Mouse (Mus musculus) heart, embryonic 15.5 days (tissue): ENCODE measurements around the gene Ezh2. TPM values are rescaled to one million over a fixed set of nuclear protein-coding genes. Genes with fewer than 3 reads are reported as not detected.
"Not testable (repeated sequence)": the region's sequence is repeated elsewhere in the genome, so short reads cannot be mapped to it uniquely, and the experiment has no call there.

Experiments
- ATAC-seq: fragments of 200-750 bp; cut with Nextera tagmentation; replicated peaks from 2 replicates; pipeline ENCODE4 v1.8.0; 2017; ENCODE audit warnings: low read depth, moderate TSS enrichment; ENCODE audit not compliant: insufficient number of reproducible peaks, insufficient read depth, low FRiP score
- H3K27ac ChIP-seq: fragments of 300-500 bp; sonication (generic); 2 replicates; pipeline ENCODE4 v1.5.1; 2015; ENCODE audit warnings: mild to moderate bottlenecking, inconsistent platforms
- H3K27me3 ChIP-seq: fragments of 300-500 bp; sonication (generic); 2 replicates; pipeline ENCODE4 v1.6.1; 2015; ENCODE audit warnings: inconsistent platforms
- H3K36me3 ChIP-seq: fragments of 300-500 bp; sonication (generic); 2 replicates; pipeline ENCODE4 v1.6.1; 2015; ENCODE audit warnings: mild to moderate bottlenecking, inconsistent platforms
- H3K4me1 ChIP-seq: fragments of 300-500 bp; sonication (generic); replicated peaks from 2 replicates; pipeline ENCODE4 v1.6.1; 2015; ENCODE audit warnings: inconsistent platforms
- H3K4me2 ChIP-seq: fragments of 300-500 bp; sonication (generic); 2 replicates; pipeline ENCODE4 v1.6.1; 2015; ENCODE audit warnings: inconsistent platforms, mild to moderate bottlenecking, moderate library complexity
- H3K4me3 ChIP-seq: fragments of 300-500 bp; sonication (generic); 2 replicates; pipeline ENCODE4 v1.5.1; 2015; ENCODE audit warnings: mild to moderate bottlenecking, inconsistent platforms
- H3K9ac ChIP-seq: fragments of 300-500 bp; sonication (generic); 2 replicates; pipeline ENCODE4 v1.6.1; 2015; ENCODE audit warnings: mild to moderate bottlenecking, inconsistent platforms
- H3K9me3 ChIP-seq: fragments of 300-500 bp; sonication (generic); replicated peaks from 2 replicates; pipeline ENCODE4 v1.6.1; 2016; ENCODE audit warnings: inconsistent platforms
- WGBS: fragments of 180-500 bp; shearing (Covaris S2); methylation state at CpG from one replicate; pipeline ENCODE4 v1.1.7; 2015; ENCODE audit warnings: mixed read lengths; 5-methylcytosine and 5-hydroxymethylcytosine counted together
- polyA plus RNA-seq: library from polyadenylated mRNA; unstranded; fragments of >200 nt; fragmentation: Nextera tagmentation; extraction: Ambion mirVana; gene quantifications from 2 replicates; pipeline ENCODE4 v1.2.1, GENCODE M21; 2015

Gene Ezh2
- polyA plus RNA-seq, 1 experiment from 2014 or later, result 49.7 TPM

DNA sequence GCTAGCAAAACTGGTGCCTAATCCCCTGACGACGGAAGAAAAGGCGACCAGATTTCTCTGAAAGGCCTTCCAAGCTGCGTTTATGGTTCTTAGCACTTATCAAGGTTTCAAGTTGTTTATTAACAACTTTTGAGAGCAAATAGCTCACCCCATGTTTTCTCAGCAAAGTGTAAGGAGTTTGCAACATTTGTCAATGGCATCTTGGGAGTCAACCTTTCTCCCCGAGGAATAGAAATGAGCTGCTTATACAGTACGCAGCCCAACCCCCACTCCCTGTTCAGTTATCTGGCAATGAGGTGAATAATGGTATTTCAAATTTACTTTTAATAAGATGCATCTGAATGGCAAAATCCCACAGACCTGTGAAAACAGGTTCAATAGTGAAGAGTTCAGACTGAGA is 555 bp upstream of the Ezh2 start:
- peaks cover 7% of the 10 kb centered on the region; the same call in 1 of the 2 replicates for H3K4me1 ChIP-seq
- H3K27me3 ChIP-seq, result no peaks in the 10 kb centered on the region
- WGBS, result 4% methylated on average over 6 of the region's 6 CpGs
- ATAC-seq, result no peak
- no peaks in the 10 kb centered on the region for H3K9me3 ChIP-seq
- H3K9ac ChIP-seq, result peak overlapping the region; percentile 91
- peak overlapping the region; percentile 98 for H3K27ac ChIP-seq
- peak overlapping the region; percentile 89 for H3K4me2 ChIP-seq
- peak overlapping the region; percentile 92 for H3K4me3 ChIP-seq
- no peaks in the 10 kb centered on the region for H3K36me3 ChIP-seq

DNA sequence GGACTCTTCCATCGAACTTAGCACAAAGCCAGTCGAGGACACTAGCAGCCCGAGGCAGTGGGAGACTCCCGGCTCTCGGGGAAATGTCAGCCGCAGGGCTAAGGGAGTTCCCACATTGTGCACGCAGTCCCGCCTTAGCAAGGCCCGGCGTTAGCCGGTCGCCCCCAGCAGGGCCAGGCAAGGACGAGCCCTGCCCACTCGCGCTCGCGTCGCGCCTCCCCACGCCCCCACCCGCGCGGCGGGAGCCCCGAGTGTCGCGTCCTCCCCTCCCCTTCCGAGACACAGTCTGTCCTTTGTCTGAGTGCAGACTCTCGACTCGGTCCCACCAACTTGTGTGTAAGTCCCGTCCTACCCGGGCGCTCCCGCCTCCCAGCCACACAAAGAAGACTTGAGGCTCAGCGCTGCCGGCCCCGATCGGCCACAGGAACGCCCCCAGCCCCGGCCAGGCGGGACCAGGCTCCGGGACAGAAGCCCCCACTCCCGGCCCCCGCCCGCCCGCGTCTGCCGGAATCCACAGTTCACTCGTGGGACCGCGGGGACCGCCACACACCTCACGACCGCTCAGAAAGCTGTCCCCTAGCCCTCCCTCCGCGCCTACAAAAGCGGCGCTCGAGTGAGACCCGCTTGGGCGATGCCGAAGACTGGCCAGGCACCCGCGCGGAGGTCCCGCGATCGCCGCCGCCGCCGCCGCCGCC is 853 bp downstream of the Ezh2 start:
- peak; percentile 56 for ATAC-seq
- Histone ChIP-seq H3K4me2 (peak overlapping the region; percentile 89), H3K36me3 (no peaks in the 10 kb centered on the region), H3K9ac (peak overlapping the region; percentile 91), H3K4me3 (peak overlapping the region; percentile 92), H3K27ac (peak overlapping the region; percentile 98), H3K9me3 (no peaks in the 10 kb centered on the region), H3K27me3 (no peaks in the 10 kb centered on the region), H3K4me1 (peaks cover 7% of the 10 kb centered on the region; the same call in 1 of the 2 replicates)
- under 1% methylated on average over 71 of the region's 74 CpGs for WGBS

DNA sequence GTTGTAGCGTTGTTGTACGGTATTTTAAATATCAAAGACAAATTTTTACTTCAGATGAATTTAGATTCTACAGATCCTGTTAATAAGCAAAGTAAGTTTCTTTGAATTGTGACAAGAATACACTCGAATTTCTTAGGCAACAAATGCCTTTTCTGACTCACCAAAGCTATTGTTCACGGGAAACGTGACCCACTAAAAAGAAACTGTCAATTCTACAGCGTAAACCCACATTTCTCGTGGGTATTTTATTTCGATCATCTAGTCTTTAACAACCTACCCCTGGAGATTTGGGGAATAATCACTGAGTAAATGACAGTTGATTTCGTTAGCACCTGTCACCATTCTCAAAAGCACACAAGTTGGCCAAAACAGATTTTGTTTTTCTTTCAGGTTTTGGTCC is 1.6 kb downstream of the Ezh2 start:
- Histone ChIP-seq H3K9ac (peak overlapping the region; percentile 91), H3K9me3 (no peaks in the 10 kb centered on the region), H3K27ac (peak overlapping the region; percentile 98; the same call in 1 of the 2 replicates), H3K4me2 (peak overlapping the region; percentile 89), H3K27me3 (no peaks in the 10 kb centered on the region), H3K4me1 (peaks cover 7% of the 10 kb centered on the region; the same call in 1 of the 2 replicates), H3K36me3 (no peaks in the 10 kb centered on the region), H3K4me3 (peak overlapping the region; percentile 92)
- ATAC-seq, result no peak
- WGBS, result 10% methylated on average over 9 of the region's 9 CpGs

DNA sequence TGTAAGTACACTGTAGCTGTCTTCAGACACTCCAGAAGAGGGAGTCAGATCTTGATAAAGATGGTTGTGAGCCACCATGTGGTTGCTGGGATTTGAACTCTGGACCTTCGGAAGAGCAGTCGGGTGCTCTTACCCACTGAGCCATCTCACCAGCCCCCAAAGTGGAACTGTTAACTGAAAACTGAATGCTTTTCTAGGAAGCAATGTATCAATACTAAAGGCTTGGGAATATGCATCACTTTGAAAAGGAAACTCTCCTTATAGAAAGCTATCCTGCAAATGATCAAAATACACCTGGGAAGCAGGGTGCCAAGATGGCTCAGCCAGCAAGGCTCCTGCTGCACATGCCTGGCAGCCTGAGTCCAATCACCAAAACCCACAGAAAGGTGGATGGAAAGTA is 7.8 kb downstream of the Ezh2 start:
- H3K27me3 ChIP-seq, H3K27ac ChIP-seq, H3K9me3 ChIP-seq, H3K36me3 ChIP-seq, ATAC-seq, H3K4me3 ChIP-seq, H3K4me1 ChIP-seq, H3K9ac ChIP-seq, H3K4me2 ChIP-seq: not testable (repeated sequence)
- WGBS, result 93% methylated on average over 2 of the region's 2 CpGs

DNA sequence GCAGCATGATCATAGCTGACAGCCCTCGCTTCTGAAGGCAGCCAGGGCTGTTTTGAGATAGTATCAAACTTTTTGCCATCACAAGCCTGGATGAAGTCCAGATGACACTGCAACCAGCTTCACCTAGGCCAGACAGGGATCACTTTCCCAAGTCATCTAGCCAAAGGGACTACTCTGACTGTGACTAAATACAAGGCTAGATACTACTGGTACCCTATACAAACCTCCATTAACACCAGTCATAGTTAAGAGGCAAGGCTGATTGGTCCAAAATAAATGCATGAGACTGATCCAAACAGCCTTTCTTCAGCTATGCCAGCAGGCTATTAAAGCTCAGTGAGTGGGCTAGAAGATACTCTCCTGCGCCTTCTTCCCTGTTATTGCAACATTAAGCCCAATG is 22.3 kb downstream of the Ezh2 start:
- WGBS, result 86% methylated on average over 2 of the region's 2 CpGs
- no peak for ATAC-seq
- no peak overlapping the region for H3K4me3 ChIP-seq
- peaks cover 37% of the 10 kb centered on the region for H3K36me3 ChIP-seq
- no peak overlapping the region for H3K4me2 ChIP-seq
- no peaks in the 10 kb centered on the region for H3K4me1 ChIP-seq
- H3K9ac ChIP-seq, result no peak overlapping the region
- no peaks in the 10 kb centered on the region for H3K9me3 ChIP-seq
- H3K27me3 ChIP-seq, result no peaks in the 10 kb centered on the region
- H3K27ac ChIP-seq, result no peak overlapping the region

DNA sequence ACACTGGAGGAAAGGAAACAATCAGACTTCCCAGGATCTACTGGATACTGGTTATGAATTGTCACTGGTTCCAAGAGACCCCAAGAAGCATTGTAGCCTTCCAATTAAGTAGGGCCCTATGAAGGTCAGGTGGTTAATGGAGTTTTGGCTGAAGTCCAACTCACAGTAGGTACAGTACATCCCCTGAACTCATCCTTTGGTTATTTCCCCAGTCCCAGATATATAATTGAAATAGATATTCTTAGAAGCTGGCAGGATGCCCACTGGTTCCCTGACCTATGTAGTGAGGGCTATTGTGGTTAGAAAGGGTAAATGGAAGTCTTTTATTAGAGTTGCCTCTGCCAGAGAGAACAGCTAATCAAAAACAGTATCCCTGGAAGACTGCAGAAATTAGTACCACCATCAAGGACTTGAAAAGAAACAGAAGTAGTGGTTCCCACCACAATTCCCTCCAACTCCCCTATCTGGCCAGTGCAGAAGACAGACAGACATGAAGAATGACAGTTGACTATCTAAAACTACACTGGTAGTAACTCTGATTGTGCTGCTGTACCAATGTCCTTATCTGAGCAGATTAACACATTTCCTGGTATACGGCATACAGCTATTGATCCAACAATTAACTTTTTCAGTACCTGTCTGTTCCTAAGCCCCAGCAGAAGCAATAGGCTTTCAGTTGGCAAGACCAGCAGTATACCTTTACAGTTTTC is 29.7 kb downstream of the Ezh2 start:
- H3K4me2 ChIP-seq, result no peak overlapping the region
- H3K9me3 ChIP-seq, result no peaks in the 10 kb centered on the region
- H3K27ac ChIP-seq, result peak overlapping the region; percentile 38; the same call in 1 of the 2 replicates
- no peak overlapping the region for H3K4me3 ChIP-seq
- no peak overlapping the region for H3K9ac ChIP-seq
- WGBS, result 29% methylated on average over 1 of the region's 1 CpGs
- H3K36me3 ChIP-seq, result peaks cover 43% of the 10 kb centered on the region
- H3K27me3 ChIP-seq, result no peaks in the 10 kb centered on the region
- peaks cover 10% of the 10 kb centered on the region for H3K4me1 ChIP-seq
- 0 out of 2 replicates have a peak, but pooled peaks have one; percentile 58 for ATAC-seq

DNA sequence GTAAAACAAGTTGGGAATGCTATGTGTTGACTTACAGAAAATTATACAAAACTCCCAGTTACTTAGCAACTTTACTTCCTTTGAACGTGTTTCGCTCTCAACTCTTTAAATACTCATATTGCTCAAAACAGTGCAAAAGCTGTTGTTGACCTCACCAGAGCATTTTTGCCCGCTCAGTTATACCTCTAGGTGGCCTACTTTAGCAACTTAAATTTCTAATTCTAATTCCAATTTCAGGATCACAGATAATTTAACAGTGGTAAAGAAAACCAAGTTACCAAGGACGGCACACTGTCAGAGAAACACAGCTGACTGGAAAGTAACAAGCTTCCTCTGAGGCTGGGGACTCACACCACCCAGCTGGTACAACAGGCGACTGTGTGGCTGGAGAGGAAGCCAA is 33.7 kb downstream of the Ezh2 start:
- Histone ChIP-seq H3K9me3 (no peaks in the 10 kb centered on the region), H3K4me3 (no peak overlapping the region), H3K36me3 (peaks cover 40% of the 10 kb centered on the region), H3K27me3 (no peaks in the 10 kb centered on the region), H3K4me1 (peaks cover 10% of the 10 kb centered on the region), H3K27ac (no peak overlapping the region), H3K9ac (no peak overlapping the region), H3K4me2 (no peak overlapping the region)
- no peak for ATAC-seq
- 84% methylated on average over 5 of the region's 5 CpGs for WGBS

DNA sequence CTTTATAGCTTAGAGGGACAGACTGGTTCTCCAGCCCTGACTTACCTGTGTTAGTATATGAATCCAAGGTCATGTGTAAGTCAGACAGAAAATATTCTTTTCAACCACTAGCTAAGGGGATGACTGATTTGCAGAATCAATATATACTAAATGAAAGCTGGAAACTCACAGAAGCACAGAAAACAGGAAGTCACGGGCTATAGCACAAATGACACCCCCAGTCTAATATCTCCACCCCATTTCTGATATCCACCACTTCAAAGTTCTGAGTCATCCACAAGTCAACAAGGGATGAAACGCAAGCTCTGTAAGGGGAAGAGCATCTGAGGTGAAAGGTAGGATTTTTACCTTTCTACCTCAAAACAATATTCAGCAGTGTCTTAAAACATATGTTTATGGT is 34.3 kb downstream of the Ezh2 start:
- H3K27ac ChIP-seq, result no peak overlapping the region
- H3K9me3 ChIP-seq, result no peaks in the 10 kb centered on the region
- no peaks in the 10 kb centered on the region for H3K27me3 ChIP-seq
- no peak for ATAC-seq
- H3K4me2 ChIP-seq, result no peak overlapping the region
- 62% methylated on average over 2 of the region's 2 CpGs for WGBS
- H3K36me3 ChIP-seq, result peaks cover 41% of the 10 kb centered on the region
- H3K4me1 ChIP-seq, result peaks cover 8% of the 10 kb centered on the region
- H3K4me3 ChIP-seq, result no peak overlapping the region
- H3K9ac ChIP-seq, result no peak overlapping the region

DNA sequence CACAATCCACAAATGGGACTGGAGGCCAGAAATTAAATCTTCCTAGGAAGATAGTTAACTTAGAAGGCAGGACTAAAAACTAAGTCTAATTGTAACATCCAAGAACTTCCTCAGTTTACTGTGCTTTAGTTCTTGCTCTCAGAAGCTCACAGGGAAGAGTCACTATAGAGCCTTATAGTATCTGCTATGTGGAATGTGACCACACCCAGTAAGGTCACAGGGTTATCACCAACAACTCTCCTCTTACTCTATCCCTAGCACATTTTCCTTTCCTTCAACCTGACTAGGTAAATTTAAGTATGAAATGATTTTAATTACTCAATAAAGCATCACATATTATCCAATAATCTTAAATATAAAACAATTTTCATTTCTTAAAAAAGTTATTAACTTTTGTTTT is 34.7 kb downstream of the Ezh2 start:
- ATAC-seq, result no peak
- Histone ChIP-seq H3K27me3 (no peaks in the 10 kb centered on the region), H3K9me3 (no peaks in the 10 kb centered on the region), H3K4me3 (no peak overlapping the region), H3K36me3 (peaks cover 45% of the 10 kb centered on the region), H3K9ac (no peak overlapping the region), H3K4me1 (peaks cover 4% of the 10 kb centered on the region), H3K27ac (no peak overlapping the region), H3K4me2 (no peak overlapping the region)

DNA sequence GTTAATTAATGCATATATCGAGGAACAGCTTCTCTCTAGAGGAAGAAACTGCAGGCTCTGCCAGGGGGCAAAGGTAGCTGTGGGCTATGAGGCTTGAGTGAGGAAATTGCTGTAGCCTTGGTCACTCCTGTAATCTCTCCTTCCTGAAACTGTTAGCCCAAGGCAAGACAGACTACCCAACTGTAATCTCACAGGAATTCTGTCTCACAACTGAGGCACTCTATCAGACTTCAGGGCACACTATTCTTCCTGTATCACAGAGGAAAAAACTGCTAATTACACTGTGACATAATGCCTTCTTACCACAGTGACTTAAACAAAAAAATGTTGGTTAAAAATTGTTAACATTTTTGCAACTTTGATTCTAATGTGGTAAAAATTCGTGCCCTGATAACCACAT is 35.9 kb downstream of the Ezh2 start:
- H3K27me3 ChIP-seq, result no peaks in the 10 kb centered on the region
- H3K4me1 ChIP-seq, result no peaks in the 10 kb centered on the region
- WGBS, result 92% methylated on average over 2 of the region's 2 CpGs
- no peaks in the 10 kb centered on the region for H3K9me3 ChIP-seq
- H3K4me2 ChIP-seq, result no peak overlapping the region
- no peak overlapping the region for H3K27ac ChIP-seq
- H3K9ac ChIP-seq, result no peak overlapping the region
- no peak overlapping the region for H3K4me3 ChIP-seq
- H3K36me3 ChIP-seq, result peaks cover 54% of the 10 kb centered on the region
- no peak for ATAC-seq

DNA sequence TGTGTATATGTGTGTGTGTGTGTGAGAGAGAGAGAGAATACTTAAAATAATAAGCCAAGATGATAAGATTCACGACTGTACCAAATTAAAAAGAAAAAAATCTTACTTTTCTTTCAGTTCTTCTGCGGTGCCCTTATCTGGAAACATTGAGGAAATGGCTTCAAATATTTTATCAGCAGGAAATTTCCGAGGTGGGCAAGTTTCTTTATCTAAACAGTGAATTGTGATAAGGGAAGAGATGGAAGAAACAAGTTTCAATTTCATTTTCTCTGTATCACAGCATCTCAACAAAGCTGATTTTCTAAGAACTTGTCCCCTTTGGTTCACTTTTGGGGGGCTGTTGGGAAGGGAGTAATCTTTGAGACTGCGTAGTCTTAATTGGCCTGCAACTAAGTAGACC is 42.9 kb downstream of the Ezh2 start:
- no peak for ATAC-seq
- H3K36me3 ChIP-seq, result peaks cover 59% of the 10 kb centered on the region
- WGBS, result 68% methylated on average over 4 of the region's 4 CpGs

DNA sequence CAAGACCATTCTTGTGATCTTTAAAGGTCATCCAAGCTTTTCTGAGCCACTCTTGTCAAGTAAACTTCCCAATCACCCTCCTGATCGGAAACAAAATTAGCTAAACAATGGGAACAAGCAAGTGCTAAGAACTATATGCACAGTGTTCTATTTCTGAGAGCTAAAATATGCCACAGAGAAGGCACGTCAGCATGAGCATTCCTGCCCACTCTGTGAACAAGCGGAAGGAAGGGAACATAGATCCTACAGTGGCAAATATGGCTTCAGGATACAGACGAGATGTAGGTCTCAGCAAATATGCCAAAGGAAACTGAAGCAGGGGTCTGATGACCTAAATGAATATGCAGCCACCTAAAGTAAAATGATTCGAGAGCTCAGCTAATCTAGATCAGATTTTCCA is 59.8 kb downstream of the Ezh2 start:
- H3K4me3 ChIP-seq, result no peak overlapping the region
- 82% methylated on average over 5 of the region's 5 CpGs for WGBS
- H3K9ac ChIP-seq, result no peak overlapping the region
- peaks cover 44% of the 10 kb centered on the region for H3K36me3 ChIP-seq
- H3K27ac ChIP-seq, result no peak overlapping the region
- no peak overlapping the region for H3K4me2 ChIP-seq
- ATAC-seq, result no peak
- no peaks in the 10 kb centered on the region for H3K9me3 ChIP-seq
- no peaks in the 10 kb centered on the region for H3K27me3 ChIP-seq
- H3K4me1 ChIP-seq, result no peaks in the 10 kb centered on the region

More for the DNA sequence above, 42.9 kb downstream of the Ezh2 start:
- H3K27ac ChIP-seq, result no peak overlapping the region
- no peak overlapping the region for H3K4me2 ChIP-seq
- H3K27me3 ChIP-seq, result no peaks in the 10 kb centered on the region
- H3K4me3 ChIP-seq, result no peak overlapping the region
- no peaks in the 10 kb centered on the region for H3K4me1 ChIP-seq
- H3K9me3 ChIP-seq, result no peaks in the 10 kb centered on the region
- H3K9ac ChIP-seq, result no peak overlapping the region
